Mouse (Mus musculus) G1E (cell line): ENCODE data around the gene Gm28230.

Source experiments
- CTCF ChIP-seq: IDR thresholded peaks from 2 replicates; pipeline ENCODE4 v1.5.1; 2012; ENCODE audit warnings: low read depth, low read length, inconsistent platforms, mixed read lengths
- GATA1 ChIP-seq: IDR thresholded peaks from 2 replicates; pipeline ENCODE4 v1.6.1; 2012; ENCODE audit warnings: borderline replicate concordance, low read length, inconsistent platforms, mixed read lengths
- TAL1 ChIP-seq: conservative IDR thresholded peaks from 2 replicates; pipeline ENCODE4 v1.6.1; 2012; ENCODE audit warnings: low read depth, low read length, inconsistent platforms, mixed read lengths

GRCm38 (mm10) chr2:74706393-74706960, 20.1 kb upstream of the Gm28230 start:
- TF ChIP-seq GATA1: no peak
- no peak for TF ChIP-seq TAL1
- no peak for TF ChIP-seq CTCF
